ENCODE assay signal across 1 mouse cellular context in the genomic region with DNA sequence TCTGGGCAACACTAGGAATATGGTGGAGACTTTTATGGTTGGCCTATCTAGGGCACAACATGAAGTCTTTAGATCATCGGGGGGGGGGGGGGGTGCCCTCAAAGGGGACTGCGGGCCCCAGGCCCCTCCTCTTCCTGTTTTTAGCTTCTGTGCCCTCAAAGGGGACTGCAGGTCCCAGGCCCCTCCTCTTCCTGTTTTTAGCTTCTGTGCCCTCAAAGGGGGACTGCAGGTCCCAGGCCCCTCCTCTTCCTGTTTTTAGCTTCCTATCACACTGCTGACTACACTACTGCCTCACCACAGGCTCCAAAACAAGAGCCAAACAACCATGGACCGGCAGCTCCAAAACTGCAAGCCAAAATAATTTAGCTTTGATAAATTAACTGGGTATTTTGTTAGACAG.
TF ChIP-seq lines count a peak whose summit lies in the region.

No protein-coding gene starts in this region.

TF ChIP-seq in CH12.LX, 34 proteins besides CTCF, POLR2A, EP300 and RAD21:
- TF ChIP-seq BHLHE40 (IDR thresholded peaks at IDR 0.05; ENCODE audit: low read depth, low read length) (no peak), GABPA (IDR thresholded peaks at IDR 0.05; ENCODE audit: insufficient replicate concordance, low read depth, low read length) (no peak), TBP (conservative IDR thresholded peaks at IDR 0.05; ENCODE audit: low read depth, low read length) (no peak), IRF4 (IDR thresholded peaks at IDR 0.05; ENCODE audit: low read depth, low read length) (no peak), HCFC1 (IDR thresholded peaks at IDR 0.05; ENCODE audit: low read depth, low read length) (no peak)
